Mouse (Mus musculus) CH12F3 (cell line): Measurements from ENCODE around the gene Fgfr1op2.
"Not testable (repeated sequence)": the region's sequence is repeated elsewhere in the genome, so short reads cannot be mapped to it uniquely, and the experiment has no call there.

Experiments
- in situ Hi-C: fragments of 300-500 bp; cut with MboI; formaldehyde crosslinking; loops from 2 replicates; pipeline ENCODE4 v1.14.3; 2020; ENCODE audit warnings: low sequenced_read_pairs

The Fgfr1op2 gene

DNA sequence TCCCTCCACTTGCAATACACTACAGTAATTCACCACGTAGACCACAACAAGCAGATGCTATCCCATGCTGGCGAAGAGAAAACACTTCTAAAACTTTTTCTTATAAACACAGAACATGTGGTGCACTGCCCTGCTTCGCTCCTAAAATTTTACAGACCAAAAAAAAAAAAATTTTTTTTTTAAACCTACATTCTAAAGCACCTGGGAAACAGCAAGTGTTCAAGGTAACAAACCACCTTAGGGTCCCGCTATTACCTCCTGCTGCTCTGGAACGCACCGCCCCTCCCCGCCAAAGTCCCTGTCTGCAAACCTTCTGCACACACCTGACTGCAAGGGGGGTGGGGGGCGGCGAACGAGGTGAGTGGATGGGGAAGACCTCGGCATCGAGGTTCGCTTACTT is at the start of gene Fgfr1op2:
Fgfr1op2 (plus strand) TSS at position 301 of the 400 bp plus-strand sequence.
- in situ Hi-C loops: no loop called here

DNA sequence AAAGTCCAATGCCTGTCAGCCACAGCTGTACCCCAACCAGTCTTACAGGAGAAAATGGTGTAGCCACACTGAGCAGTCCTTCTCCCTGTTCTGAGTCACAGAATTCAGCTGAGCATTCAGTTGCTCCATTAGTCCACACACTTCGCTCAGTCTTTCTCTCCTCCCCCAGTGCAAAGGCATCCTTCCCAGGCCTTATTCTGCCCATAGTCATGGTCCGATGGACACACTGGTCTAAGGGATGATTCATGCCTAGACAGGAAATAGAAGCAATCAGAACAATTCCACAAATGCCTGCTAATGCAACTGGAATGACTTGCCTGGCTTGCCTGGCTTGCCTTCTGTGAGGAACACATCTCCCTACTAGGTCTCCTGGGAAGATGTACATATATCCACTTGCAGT is 49.5 kb upstream of the Fgfr1op2 start:
- in situ Hi-C loops: no loop called here

DNA sequence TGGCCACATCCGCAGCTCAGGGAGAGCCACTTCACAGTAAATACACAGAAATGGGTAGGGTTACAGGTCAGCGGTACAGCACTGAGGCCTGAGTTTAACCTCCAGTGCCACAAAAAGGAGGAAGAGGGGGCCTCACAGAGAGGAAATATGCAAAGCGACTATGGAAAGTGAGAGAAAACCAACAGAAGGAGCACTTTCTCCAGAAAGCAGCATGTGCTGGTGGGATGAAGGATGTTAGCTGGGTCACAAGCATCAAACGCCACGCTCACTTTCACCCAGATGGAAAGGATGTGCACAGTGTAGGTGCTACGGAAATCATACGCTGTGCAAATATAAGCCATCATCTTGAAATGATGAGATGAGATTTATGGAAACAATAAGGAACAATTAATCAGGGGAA is 46.6 kb upstream of the Fgfr1op2 start:
- in situ Hi-C loops: no loop called here

DNA sequence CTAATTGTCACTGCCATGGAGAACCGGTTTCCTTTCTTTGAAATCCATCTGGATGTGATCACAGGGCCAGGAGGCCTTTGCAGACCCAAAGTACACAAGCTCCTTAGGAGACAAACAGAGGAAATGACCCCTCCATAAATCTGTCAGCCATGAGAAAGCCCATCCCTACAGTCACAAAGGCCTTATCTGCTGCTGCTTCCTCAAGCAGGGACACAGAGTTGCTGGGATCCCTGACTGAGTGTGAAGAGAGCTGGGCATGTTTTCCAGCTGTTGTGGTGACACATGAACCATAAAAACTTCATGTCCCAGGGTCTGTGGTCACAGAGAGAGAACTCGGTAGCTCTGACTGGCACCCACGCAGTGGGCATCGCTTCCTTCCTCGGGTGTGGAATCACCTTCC is 46.2 kb upstream of the Fgfr1op2 start:
- in situ Hi-C loops: no loop called here

DNA sequence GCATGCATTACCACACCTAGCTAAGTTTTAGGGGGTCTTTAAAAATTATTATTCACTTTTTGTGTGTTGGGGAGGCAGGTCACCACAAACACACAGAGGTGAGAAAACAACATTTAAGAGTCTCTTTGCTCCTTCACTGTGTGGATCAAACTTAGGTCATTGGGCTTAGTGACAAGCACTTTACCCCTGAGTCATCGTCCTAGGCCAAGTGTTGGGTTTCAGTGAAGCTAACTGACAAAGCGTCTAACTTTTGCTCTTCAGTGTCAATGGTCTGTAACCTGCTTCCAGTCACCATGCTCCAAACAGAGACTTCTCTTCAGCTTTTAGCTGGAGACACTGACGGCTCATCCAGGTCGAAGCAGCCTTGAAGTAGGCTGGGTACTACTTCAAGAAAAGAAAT is 43.9 kb upstream of the Fgfr1op2 start:
- in situ Hi-C loops: no loop called here

DNA sequence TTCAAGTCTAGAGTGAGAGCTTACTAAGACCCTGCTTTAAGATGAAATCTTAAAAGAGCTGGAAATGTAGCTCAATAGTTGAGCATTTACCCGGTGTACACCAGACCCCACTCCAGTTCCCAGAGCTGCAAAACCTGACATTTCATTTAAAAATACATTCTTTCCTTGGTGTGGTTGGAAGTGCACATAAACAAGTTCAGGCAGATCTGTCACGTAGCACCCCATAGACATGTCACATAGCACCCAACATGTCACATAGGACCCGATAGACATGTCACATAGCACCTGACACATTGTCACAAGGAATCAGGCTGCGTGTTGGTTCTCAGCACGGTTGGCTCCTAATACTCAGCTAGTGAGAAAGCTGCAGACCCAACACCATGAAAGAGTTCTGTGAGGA is 41.5 kb upstream of the Fgfr1op2 start:
- in situ Hi-C loops: no loop called here

DNA sequence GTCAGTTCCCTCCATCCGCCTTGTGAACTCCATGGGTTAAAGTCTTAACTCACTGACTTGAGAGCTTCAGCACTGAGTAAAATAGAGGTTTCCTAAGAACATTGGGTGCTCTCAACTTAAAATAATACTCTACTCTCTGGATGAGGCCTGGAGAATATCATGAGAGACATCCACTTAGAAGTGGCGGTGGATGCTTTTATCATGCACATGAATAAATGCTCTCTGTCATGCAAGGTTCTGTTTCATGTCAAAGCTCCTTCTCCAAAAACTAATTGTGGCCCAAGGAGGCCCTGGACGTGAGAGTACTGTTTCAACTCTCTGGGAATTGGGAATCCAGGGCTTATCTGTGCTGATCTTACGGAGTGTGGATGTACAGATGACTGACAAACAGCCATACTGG is 39.9 kb upstream of the Fgfr1op2 start:
- in situ Hi-C loops: no loop called here

DNA sequence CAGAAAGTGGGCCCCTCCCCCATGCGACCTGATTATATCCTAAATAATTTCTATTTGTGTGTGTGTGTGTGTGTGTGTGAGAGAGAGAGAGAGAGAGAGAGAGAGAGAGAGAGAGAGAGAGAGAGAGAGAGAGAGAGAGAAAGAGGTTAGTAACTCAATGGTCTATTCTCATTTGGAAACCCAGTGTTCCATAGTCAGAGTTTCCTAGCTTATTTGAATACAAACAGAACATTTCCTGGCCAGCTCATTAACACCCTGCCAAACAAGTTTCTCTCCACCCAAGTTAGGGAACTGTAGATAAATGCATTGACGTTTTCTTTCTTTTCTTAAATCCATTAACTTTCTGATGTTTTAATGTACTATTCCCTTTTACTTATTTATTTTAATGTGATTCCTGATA is 38.9 kb upstream of the Fgfr1op2 start:
- in situ Hi-C loops: no loop called here

DNA sequence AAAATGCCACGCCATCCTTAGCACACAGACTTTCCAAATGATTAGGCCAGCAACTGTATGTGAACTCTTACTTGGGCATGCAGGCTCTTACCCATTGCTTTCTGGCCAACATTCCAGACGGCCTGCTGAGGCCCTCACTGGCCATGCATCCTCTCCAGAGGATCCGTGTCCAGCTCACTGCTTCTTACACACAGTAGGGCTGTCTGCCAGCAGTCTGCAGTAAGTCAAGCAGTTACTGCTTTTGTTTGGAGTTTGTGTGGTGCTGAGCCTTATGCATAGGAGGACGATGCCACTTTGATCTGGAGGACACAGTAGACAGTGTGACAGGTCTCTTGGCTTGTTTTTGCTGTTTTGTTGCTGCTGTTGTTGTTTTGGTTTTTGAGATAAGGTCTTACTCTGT is 38.3 kb upstream of the Fgfr1op2 start:
- in situ Hi-C loops: no loop called here

DNA sequence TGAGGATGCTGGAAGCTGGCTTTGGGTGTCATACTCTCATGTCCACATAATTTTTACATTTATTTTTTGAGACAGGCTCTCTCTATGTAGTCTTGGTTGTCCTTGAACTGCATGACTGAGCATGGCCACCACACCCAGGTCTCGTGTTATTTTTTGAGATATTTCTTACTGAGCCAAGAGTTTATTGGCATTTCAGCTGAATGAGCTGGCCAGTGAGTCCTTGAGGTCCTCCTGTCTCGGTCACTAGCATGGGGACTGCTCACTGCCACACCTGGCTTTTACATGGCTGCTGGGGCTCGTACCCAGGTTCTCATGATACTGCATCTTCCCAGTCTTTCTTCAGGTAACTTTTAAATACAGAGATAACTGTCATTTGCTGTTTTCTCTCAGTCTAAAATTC is 36.6 kb upstream of the Fgfr1op2 start:
- in situ Hi-C loops: no loop called here

DNA sequence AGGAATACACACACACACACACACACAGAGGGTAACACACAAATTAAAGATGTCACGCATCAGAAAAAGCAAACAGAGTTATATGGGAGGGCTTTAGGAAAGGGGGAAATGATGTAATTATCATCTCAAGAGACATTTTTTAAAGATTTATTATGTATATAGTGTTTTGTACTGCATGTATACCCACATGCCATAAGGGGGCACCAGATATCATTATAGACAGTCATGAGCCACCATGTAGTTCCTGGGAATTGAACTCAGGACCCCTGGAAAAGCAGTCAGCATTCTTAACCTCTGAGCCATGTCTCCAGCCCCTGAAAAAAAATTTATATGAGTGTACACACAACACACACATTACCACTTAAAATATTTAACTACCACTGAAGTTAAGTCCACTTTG is 32.4 kb upstream of the Fgfr1op2 start:
- in situ Hi-C loops: no loop called here

DNA sequence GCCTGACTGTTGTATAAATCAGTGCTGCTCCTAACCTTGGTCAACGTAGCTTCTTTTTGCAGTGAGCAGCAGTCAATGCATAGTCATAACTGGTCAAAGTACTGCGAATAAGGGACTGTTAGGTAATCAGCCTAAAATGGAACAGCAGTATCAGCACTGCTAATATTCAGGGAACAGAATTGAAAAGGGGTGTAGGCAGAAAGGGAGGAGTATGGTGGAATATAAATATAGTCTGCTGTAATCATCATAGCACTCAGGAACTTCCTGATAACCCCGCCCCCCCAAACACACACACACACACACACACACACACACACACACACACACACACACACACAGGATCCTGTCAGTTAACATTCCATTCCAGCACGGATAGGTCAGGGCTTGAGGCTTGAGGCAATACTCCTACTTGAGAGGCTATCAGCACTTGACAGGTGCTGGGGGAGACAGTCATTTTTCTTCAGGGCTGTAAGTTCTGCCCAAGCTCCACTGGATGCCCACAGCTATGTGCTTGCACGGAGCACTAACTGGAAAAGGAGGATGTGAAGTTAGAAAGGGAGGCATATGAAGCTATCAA is 31.6 kb upstream of the Fgfr1op2 start:
- in situ Hi-C loops: no loop called here

DNA sequence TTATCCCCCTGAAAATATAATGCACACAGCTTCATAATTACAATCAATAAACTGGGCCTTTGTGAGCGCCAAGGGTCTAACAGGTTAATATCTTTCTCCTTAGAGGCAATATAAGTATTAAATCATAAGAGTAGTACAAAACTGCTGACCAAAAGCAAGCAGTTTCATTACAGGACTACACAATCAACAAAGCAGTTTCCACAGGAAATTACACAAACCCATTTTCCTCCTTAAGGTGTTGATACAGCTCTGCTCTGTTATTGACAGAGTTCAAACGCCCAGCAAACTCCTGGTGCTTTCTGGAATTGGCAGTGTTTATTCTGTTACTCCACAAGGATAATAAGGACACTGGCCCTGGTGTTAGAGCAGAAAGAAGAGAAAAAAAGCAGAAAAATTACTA is 26.6 kb upstream of the Fgfr1op2 start:
- in situ Hi-C loops: no loop called here

DNA sequence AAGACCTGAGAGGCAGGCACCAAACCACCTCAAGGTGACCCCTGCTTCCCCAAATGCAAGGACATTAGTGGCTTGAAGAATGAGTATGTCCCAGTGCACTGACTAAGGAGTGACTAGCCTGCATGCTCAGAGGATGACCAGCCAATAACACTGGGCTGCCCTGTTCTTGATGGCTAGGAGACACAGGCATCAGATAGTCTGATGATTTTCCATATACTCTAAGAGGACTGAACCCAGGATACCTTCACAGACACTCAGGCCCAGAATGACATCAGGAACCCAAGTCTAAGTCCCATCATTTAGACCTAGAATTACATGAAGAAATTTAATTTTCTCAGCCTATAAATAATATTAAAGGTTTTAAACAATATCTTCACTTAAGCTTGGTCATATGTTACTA is 25.7 kb upstream of the Fgfr1op2 start:
- in situ Hi-C loops: no loop called here

DNA sequence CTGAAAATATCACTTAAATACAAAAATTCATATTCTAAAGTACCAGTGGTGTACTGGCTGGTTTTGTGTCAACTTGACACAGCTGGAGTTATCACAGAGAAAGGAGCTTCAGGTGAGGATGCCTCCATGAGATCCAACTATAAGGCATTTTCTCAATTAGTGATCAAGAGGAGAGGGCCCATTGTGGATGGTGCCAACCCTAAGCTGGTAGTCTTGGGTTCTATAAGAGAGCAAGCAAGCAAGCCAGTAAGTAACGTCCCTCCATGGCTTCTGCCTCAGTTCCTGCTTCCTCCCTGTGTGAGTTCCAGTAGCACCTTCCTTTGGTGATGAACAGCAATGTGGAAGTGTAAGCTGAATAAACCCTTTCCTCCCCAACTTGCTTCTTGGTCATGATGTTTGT is 14.5 kb upstream of the Fgfr1op2 start:
- in situ Hi-C loops: not testable (repeated sequence)

DNA sequence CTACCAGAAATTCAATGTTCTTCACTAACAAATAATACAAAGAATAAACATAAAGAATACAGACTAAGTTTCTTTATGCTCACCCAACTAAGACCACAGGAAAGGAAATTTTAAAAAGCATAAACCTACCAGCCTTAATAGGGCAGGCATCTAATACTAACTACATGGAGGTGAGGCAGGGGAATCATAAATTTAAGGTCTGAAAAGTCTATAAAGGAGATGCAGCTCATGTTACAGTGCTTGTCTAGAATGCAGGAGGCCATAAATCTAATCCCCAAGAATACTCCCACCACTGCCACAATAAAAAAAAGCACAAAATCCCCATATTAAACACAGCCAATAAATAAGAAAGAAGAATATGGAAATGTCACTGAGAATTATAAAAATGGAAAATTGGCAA is 4.9 kb upstream of the Fgfr1op2 start:
- in situ Hi-C loops: no loop called here

DNA sequence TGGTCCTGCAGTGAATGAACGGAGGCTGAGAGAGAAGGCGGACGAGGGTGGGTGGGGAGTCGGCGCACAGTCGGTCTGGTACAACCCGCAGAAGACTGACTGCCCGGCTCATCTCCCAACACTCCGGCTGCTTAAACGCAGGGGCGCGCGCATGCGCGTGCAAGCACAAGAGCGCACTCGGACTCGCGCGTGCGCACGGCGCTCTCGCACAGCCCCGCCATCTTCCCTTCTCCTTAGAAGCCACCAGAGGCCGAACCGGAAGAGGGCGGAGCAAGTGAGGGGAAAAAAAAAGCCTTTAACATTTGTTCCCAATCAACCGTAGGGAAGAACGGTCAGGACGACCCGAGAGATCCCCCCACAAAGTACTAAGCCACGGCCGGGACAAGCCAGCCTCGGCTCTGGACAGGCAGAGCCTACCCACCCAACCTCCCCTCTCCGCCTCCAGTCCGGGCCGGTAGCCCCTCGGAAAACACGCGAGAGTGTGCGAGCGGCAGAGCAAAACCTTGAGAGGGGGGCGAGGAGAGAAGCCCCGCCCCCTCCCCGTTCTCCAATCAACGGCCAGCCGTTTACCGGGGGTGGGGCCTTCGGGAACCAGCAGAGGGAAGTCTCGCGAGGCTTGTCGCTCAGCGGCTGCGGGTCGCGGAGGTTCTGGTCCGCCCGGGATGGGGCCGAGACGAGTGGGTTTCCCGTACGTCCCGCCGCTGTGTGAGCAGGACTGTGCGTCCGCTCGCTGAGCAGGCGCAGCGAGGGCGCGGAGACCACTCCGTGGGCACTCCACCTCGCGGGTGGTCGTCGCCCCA is 507 bp downstream of the Fgfr1op2 start, which contains the start of gene Ints13:
Ints13 (minus strand) TSS at position 526 of the 800 bp plus-strand sequence.
- in situ Hi-C loops: no loop called here

DNA sequence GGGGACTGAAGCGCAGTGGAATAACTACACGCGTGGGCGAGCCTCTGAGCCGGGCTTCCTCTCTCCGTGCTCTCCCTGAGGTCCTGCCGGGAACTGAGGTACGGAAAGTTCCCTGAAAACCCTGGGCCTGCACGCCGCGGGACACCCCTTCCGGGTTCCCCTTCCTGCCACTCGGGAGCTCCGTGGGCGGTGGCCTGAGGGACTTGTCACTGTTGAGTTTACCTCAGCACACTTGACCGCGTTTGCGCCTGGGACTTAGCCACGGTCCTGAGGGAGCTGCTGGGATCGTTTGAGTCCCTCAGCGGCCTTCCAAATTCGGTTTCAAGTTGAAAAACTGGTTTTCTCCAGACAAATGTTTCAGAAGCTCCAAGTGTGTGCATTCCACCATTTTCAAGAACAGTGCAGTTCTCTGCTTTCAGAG is 1.1 kb downstream of the Fgfr1op2 start:
- in situ Hi-C loops: no loop called here

DNA sequence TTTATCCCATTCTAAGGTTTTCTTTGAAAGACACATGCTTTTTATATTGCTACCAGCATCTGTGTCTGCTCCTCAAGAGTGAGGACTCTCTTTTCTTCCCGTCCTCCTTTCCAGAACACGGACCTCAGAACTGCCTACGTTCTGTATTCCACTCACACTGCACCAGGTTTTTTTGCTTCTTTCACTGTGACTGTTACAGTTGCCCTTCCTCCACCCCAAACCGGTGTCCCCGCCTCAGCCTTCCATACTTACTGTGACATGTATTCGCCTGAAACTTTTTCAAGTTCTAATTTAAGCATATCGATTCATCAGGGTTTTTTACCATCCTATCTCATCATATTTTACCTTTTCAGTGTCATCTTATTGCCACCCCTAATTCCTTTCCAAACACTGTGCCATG is 1.6 kb downstream of the Fgfr1op2 start:
- in situ Hi-C loops: no loop called here

DNA sequence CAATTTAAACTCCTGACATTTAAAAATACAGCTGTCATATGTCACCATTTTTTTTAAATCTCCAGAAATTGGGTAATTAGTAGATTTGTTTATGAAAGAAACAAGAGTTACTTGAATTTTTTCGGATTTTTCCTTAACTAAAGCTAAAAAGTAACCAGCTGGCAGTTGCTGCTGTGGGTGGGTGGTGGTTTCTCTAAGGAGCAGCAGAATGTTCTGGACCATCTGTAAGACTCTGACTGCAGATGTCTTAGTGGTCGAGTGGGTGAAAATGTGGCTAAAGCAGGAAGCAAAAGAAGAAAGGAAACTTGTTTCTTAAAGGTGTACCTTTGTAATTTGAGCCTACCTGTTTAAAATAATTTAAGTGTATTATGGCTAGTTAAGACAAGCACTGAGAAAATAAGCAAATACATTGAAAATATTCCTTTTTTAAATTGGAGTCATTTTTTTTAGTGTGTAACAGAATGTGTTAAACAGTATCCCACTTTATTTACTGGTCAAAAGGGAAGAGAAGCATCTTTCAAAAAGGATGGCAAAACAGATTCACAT is 3.5 kb downstream of the Fgfr1op2 start:
- in situ Hi-C loops: no loop called here

DNA sequence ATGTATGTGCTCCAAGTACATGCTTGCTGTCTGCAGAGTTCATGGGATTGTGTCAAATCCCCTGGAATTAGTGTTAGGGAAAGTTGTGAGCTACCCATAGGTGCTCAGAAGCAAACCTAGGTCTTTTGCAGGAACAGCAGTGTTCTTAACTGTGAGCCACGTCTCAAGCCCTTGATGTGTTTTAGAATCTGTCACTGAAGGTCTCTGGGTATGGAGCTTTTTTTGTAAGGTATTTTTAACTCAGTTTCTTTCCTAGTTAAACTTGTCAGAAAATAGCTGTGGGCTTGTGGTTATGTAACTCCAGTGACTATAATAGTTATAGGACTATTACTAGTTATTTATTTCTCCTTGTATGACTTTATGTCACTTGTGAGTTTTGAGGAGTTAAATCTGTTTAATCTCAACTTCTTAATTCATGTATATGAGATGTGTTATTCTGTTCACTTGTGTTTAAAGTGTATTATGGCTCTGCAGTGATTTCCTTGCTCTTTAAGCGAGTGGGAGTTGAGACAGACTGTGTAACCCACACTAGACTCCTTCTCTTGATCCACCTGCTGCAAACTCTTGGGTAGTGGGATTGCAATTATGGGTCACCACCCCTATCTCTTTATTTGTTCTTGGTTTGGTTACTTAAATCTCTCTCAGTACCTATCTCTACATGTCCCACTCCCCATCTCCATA is 6.5 kb downstream of the Fgfr1op2 start:
- in situ Hi-C loops: no loop called here

DNA sequence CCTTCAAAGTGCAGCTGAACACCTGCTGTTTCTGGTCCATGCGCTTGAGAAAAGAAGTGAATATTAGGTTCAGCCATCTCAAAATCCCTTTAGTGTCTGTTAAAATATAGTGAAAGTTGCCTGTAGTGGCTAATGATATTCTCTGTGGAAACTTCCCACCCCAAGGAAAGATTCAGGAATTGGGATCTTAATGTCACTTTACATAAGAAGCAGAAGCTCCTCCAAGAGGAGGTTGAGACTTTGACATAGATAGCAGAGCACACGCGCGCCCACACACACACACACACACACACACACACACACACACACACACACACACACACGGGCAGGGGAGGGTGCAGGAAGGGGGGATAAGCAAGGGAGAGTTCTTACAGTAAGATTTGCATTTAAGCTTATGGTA is 8.1 kb downstream of the Fgfr1op2 start:
- in situ Hi-C loops: no loop called here
